Mouse (Mus musculus) lung, embryonic 16.5 days (tissue): ENCODE results near the gene Ccdc114. TPM values are rescaled to one million over a fixed set of nuclear protein-coding genes. Genes with fewer than 3 reads are reported as not detected.
"Not testable (repeated sequence)": the region's sequence is repeated elsewhere in the genome, so short reads cannot be mapped to it uniquely, and the experiment has no call there.

Experiments used
- ATAC-seq: fragments of 200-750 bp; cut with Nextera tagmentation; 2 replicates; pipeline ENCODE4 v1.8.0; 2017; ENCODE audit warnings: low read depth, mild to moderate bottlenecking, moderate library complexity
- H3K27ac ChIP-seq: fragments of 300-500 bp; sonication (generic); 2 replicates; pipeline ENCODE4 v1.5.1; 2014; ENCODE audit warnings: mild to moderate bottlenecking, control low read depth, low read length
- H3K27me3 ChIP-seq: fragments of 300-500 bp; sonication (generic); 2 replicates; pipeline ENCODE4 v1.6.1; 2014; ENCODE audit warnings: low read depth, low read length, mixed read lengths; ENCODE audit not compliant: control insufficient read depth, insufficient read depth
- H3K36me3 ChIP-seq: fragments of 300-500 bp; sonication (generic); 2 replicates; pipeline ENCODE4 v1.6.1; 2014; ENCODE audit warnings: low read length; ENCODE audit not compliant: control insufficient read depth, insufficient read depth
- H3K4me1 ChIP-seq: fragments of 300-500 bp; sonication (generic); replicated peaks from 2 replicates; pipeline ENCODE4 v1.6.1; 2014; ENCODE audit warnings: low read length, mixed read lengths; ENCODE audit not compliant: control insufficient read depth, insufficient read depth
- H3K4me2 ChIP-seq: fragments of 300-500 bp; sonication (generic); 2 replicates; pipeline ENCODE4 v1.6.1; 2014; ENCODE audit warnings: low read depth, low read length, control low read depth
- H3K4me3 ChIP-seq: fragments of 300-500 bp; sonication (generic); 2 replicates; pipeline ENCODE4 v1.5.1; 2014; ENCODE audit warnings: mild to moderate bottlenecking, low read length, control low read depth
- H3K9ac ChIP-seq: fragments of 300-500 bp; sonication (generic); 2 replicates; pipeline ENCODE4 v1.6.1; 2014; ENCODE audit warnings: low read length, control low read depth
- H3K9me3 ChIP-seq: fragments of 300-500 bp; sonication (generic); 2 replicates; pipeline ENCODE4 v1.6.1; 2016; ENCODE audit warnings: low read length; ENCODE audit not compliant: control insufficient read depth
- WGBS: fragments of 180-500 bp; shearing (Covaris S2); extraction: QIAGEN DNeasy Blood & Tissue Kit; methylation state at CpG from one replicate; pipeline ENCODE4 v1.1.7; 2014; 5-methylcytosine and 5-hydroxymethylcytosine counted together
- polyA plus RNA-seq: library from polyadenylated mRNA; unstranded; fragments of >200 nt; fragmentation: Nextera tagmentation; extraction: Ambion mirVana; gene quantifications from 2 replicates; pipeline ENCODE4 v1.2.1, GENCODE M21; 2015

The Ccdc114 gene
- polyA plus RNA-seq, 1 experiment from 2014 or later, result 9.6 TPM

GRCm38 (mm10) chr7:45897258-45897757, 26.6 kb upstream of the Ccdc114 start:
- H3K27ac ChIP-seq, result peak overlapping the region; percentile 89
- H3K4me3 ChIP-seq, result peak overlapping the region; percentile 65
- peak overlapping the region; percentile 80 for H3K9ac ChIP-seq
- peak overlapping the region; percentile 95 for H3K4me2 ChIP-seq
- no peaks in the 10 kb centered on the region for H3K27me3 ChIP-seq
- H3K4me1 ChIP-seq, result peaks cover 8% of the 10 kb centered on the region; the same call in 1 of the 2 replicates
- ATAC-seq, result peak; percentile 63
- H3K36me3 ChIP-seq, result no peaks in the 10 kb centered on the region
- WGBS, result 1% methylated on average over 19 of the region's 19 CpGs
- no peaks in the 10 kb centered on the region for H3K9me3 ChIP-seq

- not testable (repeated sequence) for H3K27ac ChIP-seq, H3K9ac ChIP-seq, ATAC-seq, H3K27me3 ChIP-seq, H3K36me3 ChIP-seq, H3K9me3 ChIP-seq, H3K4me3 ChIP-seq, H3K4me1 ChIP-seq
- peak overlapping the region; percentile 95 for H3K4me2 ChIP-seq
- 59% methylated on average over 4 of the region's 4 CpGs for WGBS
These were observed 25.7 kb upstream of the Ccdc114 start for GRCm38 (mm10) chr7:45898125-45898524.

- H3K9ac ChIP-seq, result no peak overlapping the region
- no peak overlapping the region for H3K4me3 ChIP-seq
- H3K36me3 ChIP-seq, result no peaks in the 10 kb centered on the region
- H3K4me1 ChIP-seq, result peaks cover 4% of the 10 kb centered on the region; the same call in 1 of the 2 replicates
- ATAC-seq, result no peak
- H3K27ac ChIP-seq, result no peak overlapping the region
- WGBS, result 52% methylated on average over 5 of the region's 5 CpGs
- H3K9me3 ChIP-seq, result no peaks in the 10 kb centered on the region
- no peak overlapping the region for H3K4me2 ChIP-seq
- no peaks in the 10 kb centered on the region for H3K27me3 ChIP-seq
These were observed 22.3 kb upstream of the Ccdc114 start for GRCm38 (mm10) chr7:45901562-45901961.

GRCm38 (mm10) chr7:45902481-45903002, 21.3 kb upstream of the Ccdc114 start:
- Histone ChIP-seq H3K9ac (no peak overlapping the region), H3K27ac (no peak overlapping the region), H3K9me3 (no peaks in the 10 kb centered on the region), H3K4me3 (no peak overlapping the region), H3K4me2 (no peak overlapping the region), H3K36me3 (no peaks in the 10 kb centered on the region), H3K27me3 (no peaks in the 10 kb centered on the region), H3K4me1 (peaks cover 2% of the 10 kb centered on the region; the same call in 1 of the 2 replicates)
- ATAC-seq, result no peak
- 60% methylated on average over 12 of the region's 12 CpGs for WGBS

GRCm38 (mm10) chr7:45906622-45907021, 17.2 kb upstream of the Ccdc114 start:
- Histone ChIP-seq H3K4me3 (no peak overlapping the region), H3K4me2 (no peak overlapping the region), H3K9ac (no peak overlapping the region), H3K36me3 (peaks cover 4% of the 10 kb centered on the region), H3K27me3 (no peaks in the 10 kb centered on the region), H3K4me1 (no peaks in the 10 kb centered on the region), H3K9me3 (no peaks in the 10 kb centered on the region), H3K27ac (no peak overlapping the region)
- WGBS, result 83% methylated on average over 9 of the region's 9 CpGs
- no peak for ATAC-seq

GRCm38 (mm10) chr7:45908384-45908783, 15.5 kb upstream of the Ccdc114 start:
- no peaks in the 10 kb centered on the region for H3K9me3 ChIP-seq
- no peak overlapping the region for H3K4me3 ChIP-seq
- no peak overlapping the region for H3K4me2 ChIP-seq
- no peaks in the 10 kb centered on the region for H3K4me1 ChIP-seq
- H3K27ac ChIP-seq, result no peak overlapping the region
- no peak for ATAC-seq
- no peaks in the 10 kb centered on the region for H3K27me3 ChIP-seq
- H3K36me3 ChIP-seq, result peaks cover 4% of the 10 kb centered on the region
- H3K9ac ChIP-seq, result no peak overlapping the region

- no peak overlapping the region for H3K9ac ChIP-seq
- peaks cover 4% of the 10 kb centered on the region for H3K36me3 ChIP-seq
- 90% methylated on average over 16 of the region's 16 CpGs for WGBS
- no peak overlapping the region for H3K4me3 ChIP-seq
- no peak overlapping the region for H3K27ac ChIP-seq
- H3K4me2 ChIP-seq, result no peak overlapping the region
- H3K9me3 ChIP-seq, result no peaks in the 10 kb centered on the region
- no peaks in the 10 kb centered on the region for H3K27me3 ChIP-seq
- ATAC-seq, result no peak
- H3K4me1 ChIP-seq, result no peaks in the 10 kb centered on the region
These were observed 14.7 kb upstream of the Ccdc114 start for GRCm38 (mm10) chr7:45909145-45909544.

- H3K27ac ChIP-seq, result no peak overlapping the region
- 76% methylated on average over 6 of the region's 6 CpGs for WGBS
- no peak overlapping the region for H3K4me2 ChIP-seq
These were observed 9.8 kb upstream of the Ccdc114 start for GRCm38 (mm10) chr7:45914067-45914466.

GRCm38 (mm10) chr7:45915011-45915410, 8.9 kb upstream of the Ccdc114 start:
- H3K36me3 ChIP-seq, result peaks cover under 1% of the 10 kb centered on the region
- H3K4me3 ChIP-seq, result no peak overlapping the region
- no peak for ATAC-seq
- H3K9ac ChIP-seq, result no peak overlapping the region
- no peaks in the 10 kb centered on the region for H3K9me3 ChIP-seq
- no peak overlapping the region for H3K27ac ChIP-seq
- H3K4me2 ChIP-seq, result no peak overlapping the region
- no peaks in the 10 kb centered on the region for H3K27me3 ChIP-seq
- peaks cover 32% of the 10 kb centered on the region for H3K4me1 ChIP-seq
- 82% methylated on average over 5 of the region's 5 CpGs for WGBS

More at GRCm38 (mm10) chr7:45914067-45914466, 9.8 kb upstream of the Ccdc114 start:
- H3K9ac ChIP-seq, result no peak overlapping the region
- ATAC-seq, result no peak
- H3K9me3 ChIP-seq, result no peaks in the 10 kb centered on the region
- H3K4me3 ChIP-seq, result no peak overlapping the region
- no peaks in the 10 kb centered on the region for H3K27me3 ChIP-seq
- peaks cover 4% of the 10 kb centered on the region for H3K36me3 ChIP-seq
- H3K4me1 ChIP-seq, result peaks cover 25% of the 10 kb centered on the region
